Mouse (Mus musculus) kidney, adult 9 months (tissue): ENCODE measurements at regions not wholly inside any gene's neighbourhood (a gene's known extent, or its start where the extent isn't known, plus 50 kb on each side); places are given as distances from the start of the nearest gene placed in this dataset.
"Not testable (repeated sequence)": the region's sequence is repeated elsewhere in the genome, so short reads cannot be mapped to it uniquely, and the experiment has no call there.

ENCODE experiments used
- DNase-seq: peaks from one replicate; pipeline ENCODE4 v3.0.0; 2022

GRCm38 (mm10) chr14:46591211-46591610, 169.1 kb upstream of the Cdkn3 start:
- no peak for DNase-seq

GRCm38 (mm10) chr14:46586093-46586492, 174.2 kb upstream of the Cdkn3 start:
- no peak for DNase-seq

GRCm38 (mm10) chr14:46578051-46579000, 182.0 kb upstream of the Cdkn3 start:
- DNase-seq, result no peak

- DNase-seq, result no peak
Measured at GRCm38 (mm10) chr14:46575889-46576288, 184.5 kb upstream of the Cdkn3 start.

GRCm38 (mm10) chr14:46575414-46575813, 184.9 kb upstream of the Cdkn3 start:
- DNase-seq, result no peak

GRCm38 (mm10) chr14:46573401-46573800, 182.9 kb upstream of the Bmp4 start:
- DNase-seq, result no peak

GRCm38 (mm10) chr14:46572972-46573371, 182.5 kb upstream of the Bmp4 start:
- DNase-seq, result not testable (repeated sequence)

GRCm38 (mm10) chr14:46571841-46572240, 181.4 kb upstream of the Bmp4 start:
- DNase-seq, result no peak

GRCm38 (mm10) chr14:46569273-46569672, 178.8 kb upstream of the Bmp4 start:
- no peak for DNase-seq

GRCm38 (mm10) chr14:46567411-46567780, 176.9 kb upstream of the Bmp4 start:
- no peak for DNase-seq

- DNase-seq, result peak; percentile 8
Measured at GRCm38 (mm10) chr14:46566681-46567410, 176.4 kb upstream of the Bmp4 start.

- peak; percentile 65 for DNase-seq
Measured at GRCm38 (mm10) chr14:46564998-46565397, 174.5 kb upstream of the Bmp4 start.

- no peak for DNase-seq
Measured at GRCm38 (mm10) chr14:46562016-46562415, 171.5 kb upstream of the Bmp4 start.

- DNase-seq, result no peak
Measured at GRCm38 (mm10) chr14:46553239-46553638, 162.8 kb upstream of the Bmp4 start.

GRCm38 (mm10) chr14:46546146-46546545, 155.7 kb upstream of the Bmp4 start:
- DNase-seq, result no peak

- DNase-seq, result no peak
Measured at GRCm38 (mm10) chr14:46539466-46540187, 149.2 kb upstream of the Bmp4 start.

GRCm38 (mm10) chr14:46536002-46536762, 145.7 kb upstream of the Bmp4 start:
- DNase-seq, result no peak

GRCm38 (mm10) chr14:46532697-46533096, 142.2 kb upstream of the Bmp4 start:
- DNase-seq, result no peak

- DNase-seq, result no peak
Measured at GRCm38 (mm10) chr14:46530452-46530851, 140.0 kb upstream of the Bmp4 start.

GRCm38 (mm10) chr14:46529086-46529715, 138.7 kb upstream of the Bmp4 start:
- no peak for DNase-seq

GRCm38 (mm10) chr14:46517258-46517657, 126.8 kb upstream of the Bmp4 start:
- DNase-seq, result peak; percentile 21

- DNase-seq, result no peak
Measured at GRCm38 (mm10) chr14:46516285-46516684, 125.8 kb upstream of the Bmp4 start.
